Mouse (Mus musculus) G1E (cell line): Measurements from ENCODE around the gene Cask.

Experiments used
- CTCF ChIP-seq: IDR thresholded peaks from 2 replicates; pipeline ENCODE4 v1.5.1; 2012; ENCODE audit warnings: low read depth, low read length, inconsistent platforms, mixed read lengths
- GATA1 ChIP-seq: IDR thresholded peaks from 2 replicates; pipeline ENCODE4 v1.6.1; 2012; ENCODE audit warnings: borderline replicate concordance, low read length, inconsistent platforms, mixed read lengths
- POLR2AphosphoS5 ChIP-seq: IDR thresholded peaks from 2 replicates; pipeline ENCODE4 v1.6.1; 2012; ENCODE audit warnings: low read depth, low read length, inconsistent platforms; ENCODE audit not compliant: insufficient replicate concordance
- TAL1 ChIP-seq: conservative IDR thresholded peaks from 2 replicates; pipeline ENCODE4 v1.6.1; 2012; ENCODE audit warnings: low read depth, low read length, inconsistent platforms, mixed read lengths

- TF ChIP-seq CTCF (no peak), GATA1 (no peak), POLR2AphosphoS5 (no peak), TAL1 (no peak)
These were observed 130.8 kb downstream of the Cask start for GRCm38 (mm10) chrX:13720296-13720829.
